Mouse (Mus musculus): ENCODE data around the gene Riox1. TPM values are rescaled to one million over a fixed set of nuclear protein-coding genes. Genes with fewer than 3 reads are reported as not detected.

Gene Riox1
- polyA plus RNA-seq, 1 experiment from 2014 or later = 9.2 TPM

DNA sequence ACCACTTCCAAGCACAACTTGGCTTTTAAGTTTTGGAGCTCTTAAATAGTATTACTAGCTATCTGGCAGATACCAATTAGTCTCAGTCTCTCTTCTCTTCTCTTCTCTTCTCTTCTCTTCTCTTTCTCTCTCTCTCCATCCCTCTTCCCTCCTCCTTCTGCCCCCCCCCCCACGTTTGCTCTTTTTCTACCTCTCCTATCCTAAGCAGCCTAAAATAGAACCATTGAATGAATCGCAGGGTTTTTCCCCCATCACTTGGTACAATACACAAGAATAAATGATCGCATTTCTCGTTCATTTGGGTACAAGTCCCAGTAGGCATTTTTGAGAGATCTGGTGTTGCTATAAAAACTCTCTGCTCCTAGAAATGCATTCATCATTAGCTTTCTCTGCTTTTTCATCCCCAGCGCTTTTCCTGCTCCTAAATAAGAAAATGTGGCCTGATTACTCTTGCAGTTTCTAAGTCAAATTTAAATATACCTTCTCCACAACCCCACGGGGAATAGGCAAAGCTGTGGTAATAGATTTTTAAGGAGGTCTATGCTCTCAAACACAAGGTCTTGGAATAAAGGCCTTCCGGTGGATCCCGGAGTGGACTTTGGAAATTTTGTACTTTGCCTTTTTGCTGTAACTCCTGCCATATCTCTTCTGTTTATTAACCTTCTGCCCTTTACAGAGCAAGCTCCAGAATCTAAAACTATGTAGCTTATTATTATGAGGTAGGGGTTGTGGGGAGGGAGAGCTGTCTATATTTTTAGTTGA, 27.5 kb upstream of the Riox1 start:
- H3K27me3 ChIP-seq (ENCODE audit: control insufficient read depth, insufficient read depth, low read length) = no peaks in the 10 kb centered on the region
- no peak for ATAC-seq (ENCODE audit: insufficient number of reproducible peaks, insufficient read depth, low FRiP score, low read depth)
- peaks cover 14 to 35% of the 10 kb centered on the region in 2 experiments for H3K4me1 ChIP-seq (ENCODE audit: control insufficient read depth in 2 of 2, insufficient read depth in 2 of 2, low read length in 2 of 2)
- peak overlapping the region; percentile 65 for H3K4me2 ChIP-seq (ENCODE audit: low read length)
- no peaks in the 10 kb centered on the region for H3K36me3 ChIP-seq (ENCODE audit: control insufficient read depth, insufficient read depth, low read length)
- 32% methylated on average over 8 of the region's 8 CpGs for WGBS
- no peaks in the 10 kb centered on the region for H3K9me3 ChIP-seq (ENCODE audit: control insufficient read depth, low read length)
- peak overlapping the region; percentile 80 for H3K9ac ChIP-seq (ENCODE audit: low read length)
- H3K4me3 ChIP-seq (ENCODE audit: control insufficient read depth in 1 of 2, insufficient read depth in 1 of 2, low read depth in 1 of 2, low read length in 2 of 2) = peak overlapping the region; percentile 62 to 99; a peak in 3 of 4 replicates
- peak overlapping the region in 1 of 2 experiments; percentile 82; a peak in 3 of 4 replicates for H3K27ac ChIP-seq (replicated peaks in 1 of 2; ENCODE audit: control insufficient read depth in 1 of 2, insufficient read depth in 1 of 2, low read depth in 2 of 2, low read length in 2 of 2)

DNA sequence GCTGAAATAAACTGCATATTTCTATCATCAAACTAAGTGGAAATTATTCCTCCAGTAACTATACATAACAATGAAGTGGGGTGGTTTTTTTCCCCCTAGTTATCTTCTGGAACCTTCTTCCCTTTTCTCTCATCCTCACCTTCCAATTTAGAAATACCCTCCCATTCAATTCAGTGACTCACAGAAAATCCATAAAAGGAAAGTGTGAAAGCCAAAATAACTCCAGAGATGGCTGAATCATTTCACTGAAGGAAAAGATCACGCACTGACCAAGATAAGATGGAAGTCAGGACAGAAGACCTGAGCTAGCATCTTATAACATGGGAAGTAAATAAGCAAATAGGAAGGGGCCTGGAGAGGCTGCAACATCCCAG, 26.9 kb upstream of the Riox1 start:
- Histone ChIP-seq H3K4me1 (ENCODE audit: control insufficient read depth in 2 of 2, insufficient read depth in 2 of 2, low read length in 2 of 2) (peaks cover 14 to 35% of the 10 kb centered on the region in 2 experiments), H3K27ac (replicated peaks in 1 of 2; ENCODE audit: control insufficient read depth in 1 of 2, insufficient read depth in 1 of 2, low read depth in 2 of 2, low read length in 2 of 2) (peak overlapping the region in 1 of 2 experiments; percentile 46; a peak in 1 of 4 replicates), H3K27me3 (ENCODE audit: control insufficient read depth, insufficient read depth, low read length) (no peaks in the 10 kb centered on the region), H3K9me3 (ENCODE audit: control insufficient read depth, low read length) (no peaks in the 10 kb centered on the region), H3K36me3 (ENCODE audit: control insufficient read depth, insufficient read depth, low read length) (no peaks in the 10 kb centered on the region), H3K4me3 (ENCODE audit: control insufficient read depth in 1 of 2, insufficient read depth in 1 of 2, low read depth in 1 of 2, low read length in 2 of 2) (no peak overlapping the region), H3K9ac (ENCODE audit: low read length) (peak overlapping the region; percentile 80; the same call in 1 of the 2 replicates), H3K4me2 (ENCODE audit: low read length) (peak overlapping the region; percentile 65; the same call in 1 of the 2 replicates)
- no peak for ATAC-seq (ENCODE audit: insufficient number of reproducible peaks, insufficient read depth, low FRiP score, low read depth)
- 30% methylated on average over 1 of the region's 1 CpGs for WGBS

DNA sequence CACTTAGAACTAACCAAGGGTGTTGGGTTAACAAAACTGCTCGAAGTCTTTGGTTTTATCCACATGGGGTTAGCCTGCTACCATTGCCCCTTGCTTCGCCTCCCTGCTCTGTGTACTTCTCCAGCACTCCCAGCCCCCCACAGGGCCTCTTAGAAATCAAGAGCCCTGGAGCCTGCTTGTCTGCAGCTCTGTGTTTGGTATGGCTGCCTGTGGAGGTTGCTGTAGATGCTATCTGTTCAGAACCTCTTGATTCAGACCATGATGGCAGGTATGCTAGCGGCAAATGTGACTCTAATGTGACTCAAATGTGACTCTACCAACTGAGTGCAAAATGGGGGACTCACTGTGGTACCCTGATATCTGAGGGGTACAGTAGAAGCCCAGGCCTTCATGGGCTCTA, 26.1 kb upstream of the Riox1 start:
- Histone ChIP-seq H3K9ac (ENCODE audit: low read length) (no peak overlapping the region), H3K4me3 (ENCODE audit: control insufficient read depth in 1 of 2, insufficient read depth in 1 of 2, low read depth in 1 of 2, low read length in 2 of 2) (no peak overlapping the region), H3K27me3 (ENCODE audit: control insufficient read depth, insufficient read depth, low read length) (no peaks in the 10 kb centered on the region), H3K9me3 (ENCODE audit: control insufficient read depth, low read length) (no peaks in the 10 kb centered on the region), H3K4me2 (ENCODE audit: low read length) (peak overlapping the region; percentile 47; the same call in 1 of the 2 replicates), H3K4me1 (ENCODE audit: control insufficient read depth in 2 of 2, insufficient read depth in 2 of 2, low read length in 2 of 2) (peaks cover 14 to 43% of the 10 kb centered on the region in 2 experiments), H3K27ac (replicated peaks in 1 of 2; ENCODE audit: control insufficient read depth in 1 of 2, insufficient read depth in 1 of 2, low read depth in 2 of 2, low read length in 2 of 2) (peak overlapping the region; percentile 46 to 74), H3K36me3 (ENCODE audit: control insufficient read depth, insufficient read depth, low read length) (no peaks in the 10 kb centered on the region)
- ATAC-seq (ENCODE audit: insufficient number of reproducible peaks, insufficient read depth, low FRiP score, low read depth) = no peak
- 30% methylated on average over 3 of the region's 3 CpGs for whole genome bisulfite sequencing

DNA sequence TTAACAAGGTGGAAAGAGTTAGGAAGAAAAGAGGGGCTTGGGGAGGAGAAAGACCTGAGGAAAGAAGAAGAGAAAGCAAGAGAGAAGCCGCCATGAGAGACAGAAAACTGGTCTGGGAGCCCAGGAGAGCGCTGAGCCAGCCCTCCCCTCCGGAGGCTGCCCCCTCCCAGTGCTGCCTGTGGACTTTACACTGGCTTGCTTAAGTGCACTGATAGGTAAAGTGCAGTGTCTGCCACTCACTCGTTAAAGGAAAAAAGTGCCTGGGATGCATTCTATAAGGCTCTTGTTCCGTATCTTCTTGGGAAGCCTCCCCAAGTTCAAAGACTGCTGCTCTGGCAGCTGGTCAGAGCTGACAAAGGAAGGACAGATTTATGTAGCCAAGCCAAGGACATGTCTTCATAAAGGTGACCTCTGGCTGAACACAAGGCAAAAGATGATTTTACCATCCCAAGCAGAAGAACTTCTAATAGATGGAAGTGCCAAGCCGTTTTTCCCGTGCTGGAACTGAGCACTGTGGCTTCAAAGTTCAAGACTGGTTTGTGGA, 25.2 kb upstream of the Riox1 start:
- H3K4me2 ChIP-seq (ENCODE audit: low read length) = peak overlapping the region; percentile 47
- H3K4me1 ChIP-seq (ENCODE audit: control insufficient read depth in 2 of 2, insufficient read depth in 2 of 2, low read length in 2 of 2) = peaks cover 14 to 39% of the 10 kb centered on the region in 2 experiments
- H3K9ac ChIP-seq (ENCODE audit: low read length) = peak overlapping the region; percentile 18; the same call in 1 of the 2 replicates
- H3K4me3 ChIP-seq (ENCODE audit: control insufficient read depth in 1 of 2, insufficient read depth in 1 of 2, low read depth in 1 of 2, low read length in 2 of 2) = no peak overlapping the region
- H3K27ac ChIP-seq (replicated peaks in 1 of 2; ENCODE audit: control insufficient read depth in 1 of 2, insufficient read depth in 1 of 2, low read depth in 2 of 2, low read length in 2 of 2) = peak overlapping the region; percentile 66 to 78
- no peak for ATAC-seq (ENCODE audit: insufficient number of reproducible peaks, insufficient read depth, low FRiP score, low read depth)
- H3K9me3 ChIP-seq (ENCODE audit: control insufficient read depth, low read length) = no peaks in the 10 kb centered on the region
- no peaks in the 10 kb centered on the region for H3K36me3 ChIP-seq (ENCODE audit: control insufficient read depth, insufficient read depth, low read length)
- H3K27me3 ChIP-seq (ENCODE audit: control insufficient read depth, insufficient read depth, low read length) = no peaks in the 10 kb centered on the region
- whole genome bisulfite sequencing = 27% methylated on average over 7 of the region's 7 CpGs

DNA sequence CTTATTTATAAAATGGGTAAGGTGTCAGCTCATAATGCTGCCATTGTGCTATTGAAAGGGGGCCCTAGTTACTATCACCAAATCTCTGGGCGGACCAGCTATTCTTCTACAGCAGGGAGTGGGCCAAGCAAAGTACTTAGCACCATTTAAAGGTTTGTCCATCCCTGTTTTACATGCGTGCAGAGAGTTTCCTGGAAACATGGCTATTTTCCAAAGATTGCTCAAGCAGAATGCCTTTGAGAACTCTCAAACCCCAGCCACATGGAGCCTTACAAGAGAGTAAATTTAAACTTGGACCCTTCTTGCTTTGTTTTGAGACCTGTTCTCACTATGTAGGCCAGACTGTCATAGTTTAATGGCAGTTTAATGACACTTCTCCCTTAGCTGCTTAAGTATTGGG, 24.3 kb upstream of the Riox1 start:
- no peak overlapping the region for H3K4me3 ChIP-seq (ENCODE audit: control insufficient read depth in 1 of 2, insufficient read depth in 1 of 2, low read depth in 1 of 2, low read length in 2 of 2)
- no peaks in the 10 kb centered on the region for H3K9me3 ChIP-seq (ENCODE audit: control insufficient read depth, low read length)
- no peaks in the 10 kb centered on the region for H3K27me3 ChIP-seq (ENCODE audit: control insufficient read depth, insufficient read depth, low read length)
- H3K4me1 ChIP-seq (ENCODE audit: control insufficient read depth in 2 of 2, insufficient read depth in 2 of 2, low read length in 2 of 2) = peaks cover 14 to 35% of the 10 kb centered on the region in 2 experiments
- no peak overlapping the region for H3K9ac ChIP-seq (ENCODE audit: low read length)
- no peak overlapping the region for H3K4me2 ChIP-seq (ENCODE audit: low read length)
- H3K36me3 ChIP-seq (ENCODE audit: control insufficient read depth, insufficient read depth, low read length) = no peaks in the 10 kb centered on the region
- no peak for ATAC-seq (ENCODE audit: insufficient number of reproducible peaks, insufficient read depth, low FRiP score, low read depth)
- WGBS = 72% methylated on average over 2 of the region's 2 CpGs
- no peak overlapping the region for H3K27ac ChIP-seq (replicated peaks in 1 of 2; ENCODE audit: control insufficient read depth in 1 of 2, insufficient read depth in 1 of 2, low read depth in 2 of 2, low read length in 2 of 2)

DNA sequence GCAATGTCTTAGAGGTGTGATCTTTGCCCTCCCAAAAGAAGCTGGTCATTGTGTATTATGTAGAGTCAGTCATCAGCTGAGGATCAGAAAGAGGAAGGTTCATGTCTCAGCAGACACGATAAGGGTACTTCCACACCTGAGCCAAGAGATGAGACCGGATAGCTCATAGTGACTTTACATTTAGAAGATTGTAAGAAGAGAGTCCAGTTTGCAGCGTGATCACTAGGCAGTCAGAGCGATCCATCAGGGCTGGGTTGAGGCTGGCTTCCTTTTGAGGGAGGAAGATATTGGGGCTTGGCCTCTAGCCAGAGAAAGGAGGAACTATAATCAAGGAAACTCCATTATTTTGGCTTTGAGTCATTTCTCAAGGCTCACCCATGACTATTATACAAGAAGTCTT, 22.7 kb upstream of the Riox1 start:
- Histone ChIP-seq H3K36me3 (ENCODE audit: control insufficient read depth, insufficient read depth, low read length) (no peaks in the 10 kb centered on the region), H3K27me3 (ENCODE audit: control insufficient read depth, insufficient read depth, low read length) (no peaks in the 10 kb centered on the region), H3K4me1 (ENCODE audit: control insufficient read depth in 2 of 2, insufficient read depth in 2 of 2, low read length in 2 of 2) (peaks cover 14 to 33% of the 10 kb centered on the region in 2 experiments), H3K9ac (ENCODE audit: low read length) (no peak overlapping the region), H3K4me3 (ENCODE audit: control insufficient read depth in 1 of 2, insufficient read depth in 1 of 2, low read depth in 1 of 2, low read length in 2 of 2) (no peak overlapping the region), H3K9me3 (ENCODE audit: control insufficient read depth, low read length) (no peaks in the 10 kb centered on the region), H3K27ac (replicated peaks in 1 of 2; ENCODE audit: control insufficient read depth in 1 of 2, insufficient read depth in 1 of 2, low read depth in 2 of 2, low read length in 2 of 2) (peak overlapping the region; percentile 34 to 43; a peak in 1 of 4 replicates), H3K4me2 (ENCODE audit: low read length) (no peak overlapping the region)
- WGBS = 67% methylated on average over 4 of the region's 4 CpGs
- ATAC-seq (ENCODE audit: insufficient number of reproducible peaks, insufficient read depth, low FRiP score, low read depth) = no peak

DNA sequence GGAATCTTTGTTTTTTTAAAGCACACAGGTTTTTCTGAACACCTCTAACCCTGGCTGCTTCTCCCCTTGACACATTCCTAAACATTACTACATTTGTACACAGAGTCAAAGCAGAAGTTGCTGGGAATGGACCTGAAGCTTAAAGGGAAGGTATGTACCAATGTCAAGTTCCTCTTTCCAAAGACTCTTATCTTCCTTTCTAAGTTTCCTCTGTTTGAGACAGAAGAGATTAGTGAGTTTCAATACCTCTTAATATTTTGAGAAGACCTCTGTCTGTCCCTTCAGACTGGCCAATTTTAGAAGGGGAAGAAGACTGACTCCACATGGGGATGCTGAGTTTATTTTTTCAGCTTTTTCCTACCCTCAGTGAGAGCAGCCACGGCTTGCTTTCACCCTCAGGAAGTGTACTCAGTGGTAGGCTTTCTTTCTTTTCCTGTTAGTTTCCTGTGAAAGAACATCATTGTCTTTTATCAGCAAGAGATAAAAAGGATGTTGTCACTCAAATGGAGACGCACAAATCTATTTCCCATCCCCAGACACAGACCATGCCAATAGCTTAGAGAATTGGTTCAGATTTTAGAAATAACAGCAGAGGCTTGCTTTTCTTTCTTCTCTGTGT, 21.1 kb upstream of the Riox1 start:
- Histone ChIP-seq H3K27ac (replicated peaks in 1 of 2; ENCODE audit: control insufficient read depth in 1 of 2, insufficient read depth in 1 of 2, low read depth in 2 of 2, low read length in 2 of 2) (peak overlapping the region; percentile 39 to 64; a peak in 3 of 4 replicates), H3K27me3 (ENCODE audit: control insufficient read depth, insufficient read depth, low read length) (no peaks in the 10 kb centered on the region), H3K9ac (ENCODE audit: low read length) (no peak overlapping the region), H3K4me2 (ENCODE audit: low read length) (no peak overlapping the region), H3K9me3 (ENCODE audit: control insufficient read depth, low read length) (0 out of 2 replicates have a peak, but pooled peaks cover under 1% of the 10 kb centered on the region), H3K4me3 (ENCODE audit: control insufficient read depth in 1 of 2, insufficient read depth in 1 of 2, low read depth in 1 of 2, low read length in 2 of 2) (no peak overlapping the region), H3K36me3 (ENCODE audit: control insufficient read depth, insufficient read depth, low read length) (no peaks in the 10 kb centered on the region), H3K4me1 (ENCODE audit: control insufficient read depth in 2 of 2, insufficient read depth in 2 of 2, low read length in 2 of 2) (peaks cover 10 to 18% of the 10 kb centered on the region in 2 experiments)
- 0 out of 2 replicates have a peak, but pooled peaks have one; percentile 3 for ATAC-seq (ENCODE audit: insufficient number of reproducible peaks, insufficient read depth, low FRiP score, low read depth)
- WGBS = 9% methylated on average over 2 of the region's 2 CpGs
